Mouse (Mus musculus) activated CD4-positive, CD25-positive, alpha-beta regulatory T cell, adult 4 months (primary cell): ENCODE data around the gene Igflr1. TPM values are rescaled to one million over a fixed set of nuclear protein-coding genes. Genes with fewer than 3 reads are reported as not detected.

Source experiments
- ATAC-seq: one replicate; pipeline ENCODE4 v1.8.0; 2017
- polyA plus RNA-seq, 2 experiments: library from polyadenylated mRNA; unstranded; fragments of 100-300 nt; shearing (Covaris generic); gene quantifications; one replicate each; pipeline ENCODE4 v1.2.1; 2017

The Igflr1 gene
- polyA plus RNA-seq, 2 experiments from 2014 or later = 162 to 234 TPM

GRCm38 (mm10) chr7:30553810-30554584 is 11.2 kb upstream of the Igflr1 start:
- no peak for ATAC-seq

DNA sequence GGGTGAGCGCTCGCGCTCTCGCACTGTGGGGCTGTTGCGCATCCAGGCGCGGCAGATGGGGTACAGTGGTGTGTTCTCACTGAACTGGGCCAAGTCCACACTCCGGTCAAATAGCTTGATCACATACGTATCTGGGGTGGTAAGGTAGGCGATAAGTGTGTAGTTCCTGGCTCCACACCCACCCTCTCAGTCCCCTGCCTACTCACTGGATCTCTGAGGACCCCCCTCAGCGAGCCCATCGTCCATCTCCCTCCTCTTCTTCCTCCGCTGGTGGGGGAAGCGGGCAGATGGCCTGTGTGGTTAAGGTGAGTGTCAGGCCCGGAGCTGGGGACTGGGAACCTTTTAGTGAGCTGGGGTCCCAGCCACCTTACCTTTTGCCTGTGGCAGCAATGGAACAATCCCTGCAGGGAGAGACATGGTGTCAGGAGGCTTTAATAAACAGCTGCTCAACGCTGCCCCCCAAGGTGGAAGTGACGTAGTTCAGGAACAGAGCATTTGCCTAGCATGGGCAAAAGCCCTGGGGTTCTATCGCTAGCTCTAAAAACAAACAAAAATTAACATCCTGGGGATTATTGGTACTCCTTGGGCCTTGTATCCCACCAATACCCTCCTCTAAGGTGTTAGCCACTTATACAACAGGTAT is 8.2 kb upstream of the Igflr1 start:
- ATAC-seq = no peak

- no peak for ATAC-seq
Measured at GRCm38 (mm10) chr7:30557901-30558514, 7.2 kb upstream of the Igflr1 start.

- ATAC-seq = no peak
Measured at GRCm38 (mm10) chr7:30558656-30559442, 6.4 kb upstream of the Igflr1 start.

DNA sequence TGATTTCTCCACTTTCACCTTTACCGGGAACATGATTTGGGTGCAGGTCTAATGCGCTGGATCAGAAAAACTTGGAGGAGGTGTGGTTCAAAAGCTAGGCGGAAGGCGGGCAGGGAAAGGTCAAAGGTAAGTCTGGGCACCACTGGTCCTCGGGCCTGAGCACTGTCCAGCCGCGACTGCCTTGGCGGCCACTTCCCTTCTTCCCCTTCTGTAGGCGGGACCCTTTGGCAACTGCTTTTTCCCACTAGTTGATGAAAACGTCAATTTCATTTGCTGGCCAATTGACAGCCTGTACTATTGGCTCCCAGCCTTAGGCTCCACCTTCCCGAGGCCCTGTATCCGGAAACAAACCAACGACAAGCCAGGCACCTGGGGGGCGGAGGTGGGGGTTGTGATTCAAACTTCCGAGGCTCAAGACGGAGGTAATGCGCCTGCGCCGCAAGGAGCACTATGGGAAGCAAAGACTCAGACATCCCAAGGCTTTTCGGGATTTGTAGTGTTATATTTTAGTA is 5.7 kb upstream of the Igflr1 start, which contains the start of gene Lin37:
Gene Lin37, minus strand, starts transcription at position 396 of the 512 bp plus-strand sequence.
- peak; percentile 72 for ATAC-seq

DNA sequence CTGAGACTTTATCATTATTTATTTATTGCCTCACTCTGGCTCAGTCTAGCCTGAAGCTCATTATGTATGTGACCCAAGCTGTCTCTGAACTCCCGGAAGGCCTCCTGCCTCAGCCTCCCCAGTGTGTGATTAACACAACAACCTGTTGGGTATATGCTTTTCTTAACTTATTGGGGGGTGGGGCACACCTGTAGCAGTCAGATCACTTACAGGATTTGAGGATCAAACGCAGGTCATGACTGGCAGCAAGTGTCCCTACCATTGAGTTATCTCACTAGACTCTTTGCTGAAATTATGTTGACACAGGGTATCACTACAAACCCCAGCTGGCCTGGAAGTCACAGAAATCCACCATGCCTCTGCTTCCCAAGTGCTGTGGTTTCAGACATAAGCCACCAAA is 4.9 kb upstream of the Igflr1 start:
- no peak for ATAC-seq

- no peak for ATAC-seq
Measured at GRCm38 (mm10) chr7:30562526-30563116, 2.6 kb upstream of the Igflr1 start.

DNA sequence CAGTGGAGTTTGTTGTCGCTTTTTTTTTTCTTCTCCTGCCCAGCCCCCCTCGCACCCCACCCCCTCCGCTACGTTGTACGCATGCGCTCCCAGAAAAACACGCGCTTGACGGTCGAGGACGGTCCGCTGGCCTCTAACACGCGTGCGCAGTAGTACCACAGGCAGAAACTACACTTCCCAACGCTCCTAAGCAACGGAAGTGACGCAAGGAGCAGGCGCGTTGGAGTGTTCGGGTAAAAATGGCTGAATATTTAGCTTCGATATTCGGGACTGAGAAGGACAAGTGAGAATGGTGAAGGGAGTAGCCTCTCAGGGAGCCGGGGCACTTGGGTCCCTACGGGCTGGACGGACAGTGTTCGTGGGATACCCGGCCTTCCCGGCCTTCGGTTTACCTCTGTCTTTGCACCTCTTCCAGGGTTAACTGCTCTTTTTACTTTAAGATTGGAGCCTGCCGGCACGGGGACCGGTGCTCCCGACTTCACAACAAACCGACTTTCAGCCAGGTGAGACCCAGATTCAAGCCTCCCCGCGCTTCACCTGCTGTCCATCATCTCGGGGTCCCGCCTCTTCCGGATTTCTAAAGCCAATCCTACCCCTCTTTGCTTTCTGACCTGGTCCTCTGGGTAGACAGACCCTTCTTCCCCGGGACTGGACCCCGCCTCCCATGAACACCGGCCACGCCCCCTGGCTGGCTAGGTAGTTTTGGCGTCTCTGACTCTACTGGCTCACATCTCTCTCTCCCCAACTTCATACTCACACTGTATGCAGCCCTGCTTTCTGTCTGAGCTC is 1.9 kb upstream of the Igflr1 start, which contains the start of the genes U2af1l4, Gm49396 and Psenen:
Gene U2af1l4, plus strand, starts transcription at position 185 of the 789 bp plus-strand sequence.
Gene Gm49396, plus strand, starts transcription at position 228 of the 789 bp plus-strand sequence.
Gene Psenen, minus strand, starts transcription at position 511 of the 789 bp plus-strand sequence.
- peak; percentile 55 for ATAC-seq

- ATAC-seq = peak; percentile 50
Measured at GRCm38 (mm10) chr7:30563906-30564280, 1.3 kb upstream of the Igflr1 start.

DNA sequence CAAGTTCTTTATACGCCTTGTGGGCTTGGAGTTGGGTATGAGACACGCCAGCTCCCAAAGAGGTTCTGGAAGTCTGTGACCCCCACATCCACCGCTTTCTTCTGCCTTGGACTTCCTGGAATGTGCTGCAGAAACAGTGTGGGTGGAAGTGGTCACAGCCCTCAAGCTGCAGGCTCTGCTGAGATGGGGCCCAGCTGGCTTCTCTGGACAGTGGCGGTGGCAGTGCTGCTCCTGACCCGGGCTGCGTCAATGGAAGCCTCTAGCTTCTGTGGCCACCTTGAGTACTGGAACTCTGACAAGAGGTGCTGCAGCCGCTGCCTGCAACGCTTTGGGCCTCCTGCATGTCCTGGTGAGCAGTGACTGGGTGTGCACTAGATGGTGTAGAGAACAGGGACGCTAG is 806 bp downstream of the Igflr1 start:
- no peak for ATAC-seq

DNA sequence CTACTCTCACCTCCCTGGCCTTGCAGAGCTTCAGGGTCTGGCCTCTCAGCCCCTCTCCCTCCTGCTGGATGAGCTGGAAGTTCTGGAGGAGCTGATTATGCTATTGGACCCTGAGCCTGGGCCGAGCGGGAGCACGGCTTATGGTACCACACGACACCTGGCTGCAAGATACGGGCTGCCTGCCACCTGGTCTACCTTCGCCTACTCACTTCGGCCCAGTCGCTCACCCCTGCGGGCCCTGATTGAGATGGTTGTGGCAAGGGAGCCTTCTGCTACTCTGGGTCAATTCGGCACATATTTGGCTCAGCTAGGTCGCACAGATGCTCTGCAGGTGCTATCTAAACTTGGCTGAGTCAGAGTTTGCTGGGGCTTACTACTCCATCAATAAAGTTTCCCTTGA is 2.3 kb downstream of the Igflr1 start:
- no peak for ATAC-seq

DNA sequence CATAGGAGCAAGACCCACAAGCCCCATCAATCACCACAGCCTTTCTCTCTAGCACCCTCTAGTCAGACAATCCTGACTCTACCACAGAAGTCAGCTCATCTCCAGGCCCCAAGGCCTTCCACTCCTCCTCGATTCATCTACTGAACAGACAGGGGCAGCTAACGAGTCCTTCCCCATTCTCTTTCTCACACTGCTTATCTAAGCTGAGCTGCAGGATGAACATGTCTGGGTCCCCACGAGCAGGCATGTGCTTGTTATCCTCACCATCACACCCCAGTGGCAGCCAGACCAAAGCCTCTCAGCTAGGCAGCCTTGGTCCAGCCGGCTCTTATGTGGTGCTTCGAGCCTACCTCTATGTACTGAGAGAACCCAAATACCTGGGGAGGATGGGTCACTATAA is 7.2 kb downstream of the Igflr1 start:
- no peak for ATAC-seq

DNA sequence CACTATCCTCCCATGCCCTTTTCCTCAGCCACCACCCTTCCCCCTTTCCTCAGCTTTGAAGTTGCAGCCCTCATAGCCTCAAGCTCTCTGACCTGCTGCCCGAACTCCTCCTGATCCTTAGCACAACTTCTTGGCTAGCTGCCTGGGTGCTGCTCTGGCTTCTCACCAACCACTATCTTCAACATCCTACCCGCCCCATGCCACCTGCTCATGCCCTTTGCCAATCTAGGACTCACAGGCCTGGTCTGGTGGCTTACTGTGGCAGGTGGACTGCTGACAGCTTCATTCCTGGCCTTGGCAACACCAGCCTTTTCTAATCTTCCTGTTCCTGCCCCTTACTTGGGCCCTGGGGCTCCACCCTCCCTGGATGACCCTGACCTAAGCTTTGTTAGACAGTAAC is 7.7 kb downstream of the Igflr1 start:
- ATAC-seq = no peak

DNA sequence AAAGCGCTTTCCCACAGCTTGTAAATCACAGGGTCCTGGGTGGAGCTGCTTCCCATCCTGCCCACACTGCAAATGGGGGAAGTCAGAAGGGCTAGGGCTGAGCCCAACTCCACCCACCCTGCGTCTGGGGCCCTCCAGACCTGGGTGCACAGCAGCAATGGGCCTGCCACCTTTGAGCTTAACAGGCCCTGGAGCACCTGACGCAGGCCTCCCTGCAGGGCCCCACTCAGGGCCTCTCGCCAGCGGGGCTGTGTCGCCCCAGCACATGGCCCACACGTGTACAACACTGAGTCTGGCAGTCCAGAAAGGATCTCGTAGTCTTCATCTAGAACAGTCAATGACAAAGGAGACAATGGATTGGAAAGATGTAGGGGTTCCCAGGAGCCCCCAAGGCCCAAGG is 14.7 kb downstream of the Igflr1 start:
- ATAC-seq = no peak

GRCm38 (mm10) chr7:30581547-30581946 is 16.3 kb downstream of the Igflr1 start:
- no peak for ATAC-seq

- no peak for ATAC-seq
Measured at GRCm38 (mm10) chr7:30584339-30584738, 19.1 kb downstream of the Igflr1 start.

- ATAC-seq = no peak
Measured at GRCm38 (mm10) chr7:30585170-30585569, 19.9 kb downstream of the Igflr1 start.

GRCm38 (mm10) chr7:30586455-30587020 is 21.3 kb downstream of the Igflr1 start:
- ATAC-seq = no peak

GRCm38 (mm10) chr7:30587842-30588667 is 22.8 kb downstream of the Igflr1 start:
- no peak for ATAC-seq
